Mouse (Mus musculus) kidney, postnatal 14 days (tissue): ENCODE measurements around the gene Man1a.

Experiments used
- DNase-seq: peaks from one replicate; pipeline ENCODE4 v3.0.0; 2022; ENCODE audit warnings: mixed read lengths

Gene Man1a

GRCm38 (mm10) chr10:54013143-54013791 is 63.1 kb downstream of the Man1a start:
- no peak for DNase-seq

GRCm38 (mm10) chr10:54009154-54009553 is 67.3 kb downstream of the Man1a start:
- DNase-seq = no peak

- DNase-seq = no peak
Measured at GRCm38 (mm10) chr10:54006868-54007267, 69.5 kb downstream of the Man1a start.

- no peak for DNase-seq
Measured at GRCm38 (mm10) chr10:54005847-54006246, 70.6 kb downstream of the Man1a start.

GRCm38 (mm10) chr10:54002936-54003335 is 73.5 kb downstream of the Man1a start:
- no peak for DNase-seq

GRCm38 (mm10) chr10:53997301-53997700 is 79.1 kb downstream of the Man1a start:
- DNase-seq = no peak

- DNase-seq = no peak
Measured at GRCm38 (mm10) chr10:53996216-53996615, 80.2 kb downstream of the Man1a start.

- no peak for DNase-seq
Measured at GRCm38 (mm10) chr10:53994591-53994990, 81.8 kb downstream of the Man1a start.

GRCm38 (mm10) chr10:53990434-53990833 is 86.0 kb downstream of the Man1a start:
- DNase-seq = no peak

GRCm38 (mm10) chr10:53984894-53985293 is 91.5 kb downstream of the Man1a start:
- DNase-seq = no peak

GRCm38 (mm10) chr10:53984086-53984485 is 92.3 kb downstream of the Man1a start:
- DNase-seq = no peak

GRCm38 (mm10) chr10:53978647-53979046 is 97.8 kb downstream of the Man1a start:
- DNase-seq = no peak

GRCm38 (mm10) chr10:53974180-53974579 is 102.2 kb downstream of the Man1a start:
- no peak for DNase-seq

GRCm38 (mm10) chr10:53959759-53960158 is 116.7 kb downstream of the Man1a start:
- no peak for DNase-seq

GRCm38 (mm10) chr10:53941597-53941996 is 134.8 kb downstream of the Man1a start:
- no peak for DNase-seq

GRCm38 (mm10) chr10:53938199-53938598 is 138.2 kb downstream of the Man1a start:
- no peak for DNase-seq

- no peak for DNase-seq
Measured at GRCm38 (mm10) chr10:53936078-53936477, 140.3 kb downstream of the Man1a start.

GRCm38 (mm10) chr10:53929722-53930500 is 146.5 kb downstream of the Man1a start:
- DNase-seq = no peak

- no peak for DNase-seq
Measured at GRCm38 (mm10) chr10:53927904-53928303, 148.5 kb downstream of the Man1a start.

GRCm38 (mm10) chr10:53925456-53925855 is 151.0 kb downstream of the Man1a start:
- no peak for DNase-seq

GRCm38 (mm10) chr10:53922236-53922635 is 154.2 kb downstream of the Man1a start:
- DNase-seq = no peak

- no peak for DNase-seq
Measured at GRCm38 (mm10) chr10:53917517-53917916, 158.9 kb downstream of the Man1a start.

GRCm38 (mm10) chr10:53915719-53916118 is 160.7 kb downstream of the Man1a start:
- DNase-seq = no peak

- peak; percentile 8 for DNase-seq
Measured at GRCm38 (mm10) chr10:53914974-53915609, 161.3 kb downstream of the Man1a start.
